Mouse (Mus musculus) thymus, postnatal 25 days (tissue): ENCODE results near the gene Efr3b.
"Not testable (repeated sequence)": the region's sequence is repeated elsewhere in the genome, so short reads cannot be mapped to it uniquely, and the experiment has no call there.

Experiments
- DNase-seq: peaks from one replicate; pipeline ENCODE4 v3.0.0; 2022

The Efr3b gene

GRCm38 (mm10) chr12:3980991-3981349, 57.7 kb downstream of the Efr3b start:
- no peak for DNase-seq

GRCm38 (mm10) chr12:3973169-3973568, 65.5 kb downstream of the Efr3b start:
- DNase-seq = not testable (repeated sequence)

GRCm38 (mm10) chr12:3968380-3968779, 70.3 kb downstream of the Efr3b start:
- peak; percentile 28 for DNase-seq

GRCm38 (mm10) chr12:3967196-3967595, 71.5 kb downstream of the Efr3b start:
- no peak for DNase-seq

- DNase-seq = no peak
Measured at GRCm38 (mm10) chr12:3960553-3960952, 78.2 kb downstream of the Efr3b start.

GRCm38 (mm10) chr12:3959791-3960543, 78.7 kb downstream of the Efr3b start:
- peak; percentile 86 for DNase-seq

- DNase-seq = no peak
Measured at GRCm38 (mm10) chr12:3956351-3956750, 82.4 kb downstream of the Efr3b start.

- peak; percentile 15 for DNase-seq
Measured at GRCm38 (mm10) chr12:3955371-3955770, 83.3 kb downstream of the Efr3b start.

- no peak for DNase-seq
Measured at GRCm38 (mm10) chr12:3954651-3955050, 84.1 kb downstream of the Efr3b start, which contains the start of gene Pomc. Gene Pomc (plus strand): TSS chr12:3954951.

- DNase-seq = no peak
Measured at GRCm38 (mm10) chr12:3947503-3947902, 91.2 kb downstream of the Efr3b start.

GRCm38 (mm10) chr12:3944454-3945073, 94.2 kb downstream of the Efr3b start:
- DNase-seq = no peak

GRCm38 (mm10) chr12:3942026-3942425, 96.7 kb downstream of the Efr3b start:
- no peak for DNase-seq

- DNase-seq = not testable (repeated sequence)
Measured at GRCm38 (mm10) chr12:3930090-3930865, 108.4 kb downstream of the Efr3b start.

GRCm38 (mm10) chr12:3928841-3929240, 109.9 kb downstream of the Efr3b start:
- no peak for DNase-seq

GRCm38 (mm10) chr12:3926127-3926526, 112.6 kb downstream of the Efr3b start:
- peak; percentile 67 for DNase-seq

- DNase-seq = no peak
Measured at GRCm38 (mm10) chr12:3919423-3919822, 119.3 kb downstream of the Efr3b start.

- DNase-seq = no peak
Measured at GRCm38 (mm10) chr12:3918577-3918976, 120.1 kb downstream of the Efr3b start.

- DNase-seq = no peak
Measured at GRCm38 (mm10) chr12:3917668-3918341, 120.9 kb downstream of the Efr3b start.

- no peak for DNase-seq
Measured at GRCm38 (mm10) chr12:3915852-3916251, 122.9 kb downstream of the Efr3b start.
